Mouse (Mus musculus): ENCODE results near the gene Esrrg. TPM values are rescaled to one million over a fixed set of nuclear protein-coding genes. Genes with fewer than 3 reads are reported as not detected.
A peak's percentile ranks its signal among the peaks of the same experiment; 100 is the strongest.

The Esrrg gene
- 1.0 and 1.1 TPM in 2 replicates for polyA plus RNA-seq (2015; fragmentation: Nextera tagmentation; extraction: Ambion mirVana)

DNA sequence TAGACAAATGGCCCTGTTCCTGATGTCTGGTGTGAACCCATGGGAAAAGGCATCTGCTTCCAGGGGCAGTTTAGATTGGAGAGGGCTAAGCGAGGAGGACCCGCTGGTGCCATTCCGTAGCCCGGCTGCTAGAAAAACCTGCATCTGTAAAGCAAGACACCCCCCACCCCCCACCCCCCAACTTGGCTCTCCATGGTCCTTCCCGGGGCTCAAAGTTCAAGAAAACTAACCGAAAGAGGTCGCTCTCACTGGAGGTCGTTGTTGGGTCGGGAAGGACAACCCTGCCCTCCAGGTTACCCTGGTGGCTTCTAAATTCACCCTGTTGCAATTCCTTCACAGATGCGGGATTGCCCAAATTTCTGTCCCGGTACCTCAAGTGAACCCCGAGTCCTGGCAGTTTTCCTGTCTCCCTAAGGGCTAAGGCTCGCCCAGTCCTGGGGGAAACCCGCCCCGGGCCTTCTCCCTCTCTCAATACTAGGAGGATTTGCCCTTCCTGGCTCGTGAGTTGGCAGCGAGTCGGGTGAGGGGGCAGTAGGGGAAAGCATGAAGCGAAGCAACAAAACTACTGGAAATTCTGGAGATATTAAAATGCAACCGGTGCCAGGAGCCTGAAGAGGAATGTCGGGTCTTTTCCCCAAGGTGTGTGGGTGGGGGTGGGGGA lies at the start of gene Esrrg:
Gene Esrrg (plus strand): TSS at position 531 of the 661 bp plus-strand sequence.
- 2% methylated on average over 21 of the region's 21 CpGs for WGBS
- H3K9ac ChIP-seq = peak within 1 kb of the TSS; percentile 21; the same call in 1 of the 2 replicates
- H3K27me3 ChIP-seq = peaks cover 85% of the 10 kb centered on the region
- H3K9me3 ChIP-seq (replicated peaks) = no peaks in the 10 kb centered on the region
- ATAC-seq (ENCODE audit: insufficient number of reproducible peaks, low FRiP score, low TSS enrichment, low read depth) = no peak
- H3K4me1 ChIP-seq = peaks cover 46% of the 10 kb centered on the region
- H3K4me2 ChIP-seq (replicated peaks) = peak within 1 kb of the TSS; percentile 90
- no peaks in the 10 kb centered on the region for H3K36me3 ChIP-seq
- H3K27ac ChIP-seq (replicated peaks) = no peak within 1 kb of the TSS
- H3K4me3 ChIP-seq (replicated peaks) = peak within 1 kb of the TSS; percentile 45

DNA sequence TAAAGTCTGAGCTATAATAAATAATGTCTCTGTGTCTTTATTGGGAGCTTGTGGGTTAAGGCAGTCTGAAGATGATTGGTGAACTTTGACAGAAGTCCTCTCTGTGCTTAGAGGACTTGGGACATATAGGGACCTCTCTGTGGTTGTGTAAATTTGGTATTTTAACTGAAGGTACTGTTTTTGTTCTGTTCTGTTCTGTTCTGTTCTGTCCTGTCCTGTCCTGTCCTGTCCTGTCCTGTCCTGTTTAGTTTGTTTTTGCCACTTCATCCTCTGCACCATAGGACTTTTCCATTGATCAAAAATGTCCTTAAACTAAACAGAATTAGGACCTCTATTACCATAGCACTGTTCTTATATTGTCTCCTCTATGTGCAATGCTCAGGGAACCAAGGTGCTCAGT lies 24.6 kb upstream of the Esrrg start:
- H3K36me3 ChIP-seq = no peaks in the 10 kb centered on the region

DNA sequence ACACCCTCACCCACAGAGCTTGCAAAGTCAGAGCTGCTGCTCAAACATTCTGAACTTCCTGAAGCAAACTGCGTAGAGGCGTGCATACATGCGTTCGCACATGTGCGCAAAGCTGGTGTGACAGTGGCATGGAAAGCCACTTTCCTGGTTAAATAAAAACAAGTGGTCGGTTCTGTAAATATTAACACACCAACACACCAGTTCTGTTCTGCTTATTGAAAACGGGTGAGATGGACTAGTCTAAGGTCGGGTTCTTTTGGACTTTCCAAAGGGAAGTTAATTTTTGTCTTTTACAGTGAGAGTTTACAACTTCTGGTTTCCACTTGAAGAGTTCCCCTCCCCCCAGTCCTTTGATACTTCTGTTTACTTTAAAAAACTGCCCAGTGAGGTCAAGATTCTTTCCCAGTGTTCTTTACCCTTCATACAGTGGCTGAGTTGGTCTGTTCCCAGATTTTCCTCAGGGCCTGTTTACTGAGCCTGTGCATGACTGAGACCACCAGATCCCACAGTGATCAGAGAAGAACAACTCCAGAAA lies 22.0 kb upstream of the Esrrg start:
- Histone ChIP-seq H3K27ac (replicated peaks) (no peak overlapping the region), H3K36me3 (no peaks in the 10 kb centered on the region), H3K9me3 (replicated peaks) (no peaks in the 10 kb centered on the region), H3K4me3 (replicated peaks) (no peak overlapping the region), H3K27me3 (no peaks in the 10 kb centered on the region), H3K4me1 (no peaks in the 10 kb centered on the region), H3K4me2 (replicated peaks) (no peak overlapping the region), H3K9ac (no peak overlapping the region)
- WGBS = 89% methylated on average over 8 of the region's 8 CpGs
- ATAC-seq (ENCODE audit: insufficient number of reproducible peaks, low FRiP score, low TSS enrichment, low read depth) = no peak

More for the DNA sequence above, 24.6 kb upstream of the Esrrg start:
- H3K27me3 ChIP-seq = no peaks in the 10 kb centered on the region
- H3K4me3 ChIP-seq (replicated peaks) = no peak overlapping the region
- ATAC-seq (ENCODE audit: insufficient number of reproducible peaks, low FRiP score, low TSS enrichment, low read depth) = no peak
- no peak overlapping the region for H3K4me2 ChIP-seq (replicated peaks)
- H3K4me1 ChIP-seq = no peaks in the 10 kb centered on the region
- H3K9ac ChIP-seq = no peak overlapping the region
- no peak overlapping the region for H3K27ac ChIP-seq (replicated peaks)
- H3K9me3 ChIP-seq (replicated peaks) = no peaks in the 10 kb centered on the region

DNA sequence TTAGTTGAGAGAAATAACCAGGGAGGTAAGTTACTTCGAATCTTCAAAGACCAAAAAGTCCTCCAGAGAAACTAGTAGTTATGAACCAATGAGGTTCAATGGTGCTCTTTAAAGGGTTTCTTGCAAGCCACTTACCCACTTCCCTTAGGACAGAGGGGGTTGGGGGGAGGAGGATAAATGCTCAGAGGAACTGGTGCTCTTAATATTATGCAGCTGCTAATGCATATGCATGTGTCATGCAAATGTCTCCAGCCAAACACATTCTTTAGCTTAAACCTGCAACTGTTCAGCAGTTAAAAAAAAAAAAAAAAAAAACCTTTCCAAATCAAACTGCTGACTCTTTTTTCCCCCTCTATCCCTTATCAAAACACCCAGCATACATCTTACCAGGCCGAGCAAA lies 5.6 kb upstream of the Esrrg start:
- Histone ChIP-seq H3K36me3 (no peaks in the 10 kb centered on the region), H3K4me1 (peaks cover 25% of the 10 kb centered on the region), H3K9ac (no peak overlapping the region), H3K9me3 (replicated peaks) (no peaks in the 10 kb centered on the region), H3K4me2 (replicated peaks) (no peak overlapping the region), H3K27me3 (peaks cover 50% of the 10 kb centered on the region), H3K27ac (replicated peaks) (no peak overlapping the region), H3K4me3 (replicated peaks) (no peak overlapping the region)
- ATAC-seq (ENCODE audit: insufficient number of reproducible peaks, low FRiP score, low TSS enrichment, low read depth) = no peak
- WGBS = 47% methylated on average over 2 of the region's 2 CpGs

DNA sequence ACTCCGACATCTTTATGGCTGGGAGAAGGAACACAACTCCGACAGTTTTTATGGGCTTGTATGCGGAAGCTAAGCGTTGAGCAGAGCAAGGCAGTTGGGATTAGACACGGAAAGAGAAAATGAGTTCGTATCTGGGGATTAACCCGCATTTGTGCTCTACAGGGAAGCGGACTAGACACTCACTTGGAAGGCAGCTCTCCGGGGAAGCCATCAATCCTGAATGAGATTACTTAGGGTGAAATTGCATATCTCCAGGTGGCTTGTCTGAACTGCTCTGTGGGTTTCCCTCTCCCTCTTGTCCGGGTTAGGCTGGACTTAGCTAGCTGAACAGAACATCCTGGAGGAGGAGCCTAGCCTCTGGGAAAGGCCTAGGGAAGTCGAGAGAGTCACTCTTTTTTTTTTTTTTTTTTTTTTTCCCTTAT lies 4.5 kb upstream of the Esrrg start:
- no peak for ATAC-seq (ENCODE audit: insufficient number of reproducible peaks, low FRiP score, low TSS enrichment, low read depth)
- Histone ChIP-seq H3K4me2 (replicated peaks) (no peak overlapping the region), H3K9me3 (replicated peaks) (no peaks in the 10 kb centered on the region), H3K4me3 (replicated peaks) (no peak overlapping the region), H3K27me3 (peaks cover 60% of the 10 kb centered on the region), H3K27ac (replicated peaks) (no peak overlapping the region), H3K36me3 (no peaks in the 10 kb centered on the region), H3K9ac (no peak overlapping the region), H3K4me1 (peaks cover 36% of the 10 kb centered on the region)
- WGBS = 11% methylated on average over 11 of the region's 11 CpGs

DNA sequence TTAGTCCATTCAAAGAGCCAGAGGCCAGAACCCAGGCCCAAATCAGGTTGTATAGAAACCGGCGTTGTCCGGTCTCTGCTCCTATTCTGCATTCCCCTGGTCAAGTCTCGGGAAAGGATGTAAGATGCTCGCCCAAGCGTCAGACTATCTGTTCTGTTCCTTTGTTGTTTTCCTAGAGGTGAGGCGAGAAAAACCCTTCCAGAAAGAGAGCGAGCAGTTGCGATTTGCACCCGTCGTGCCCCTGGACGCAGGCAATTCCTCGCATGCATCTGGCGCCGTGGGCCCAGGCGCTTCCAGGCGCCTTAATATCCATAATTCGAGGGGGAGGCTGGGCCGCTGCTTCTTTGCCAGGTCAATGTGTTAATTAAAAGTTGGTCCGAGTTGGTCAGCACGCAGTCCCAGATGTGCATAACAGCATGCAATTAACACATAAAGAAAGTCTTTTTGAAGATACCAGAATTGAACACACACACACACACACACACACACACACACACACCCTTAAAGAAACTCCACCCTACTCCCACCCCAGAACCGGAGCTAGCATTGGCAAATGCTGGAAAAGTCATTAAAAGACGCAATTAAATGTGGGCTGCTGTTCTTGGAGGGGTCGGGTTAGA lies 3.8 kb upstream of the Esrrg start:
- H3K36me3 ChIP-seq = no peaks in the 10 kb centered on the region
- WGBS = 19% methylated on average over 24 of the region's 24 CpGs
- peak overlapping the region; percentile 39 for H3K4me2 ChIP-seq (replicated peaks)
- peaks cover 44% of the 10 kb centered on the region for H3K4me1 ChIP-seq
- no peak overlapping the region for H3K27ac ChIP-seq (replicated peaks)
- no peak overlapping the region for H3K9ac ChIP-seq
- H3K4me3 ChIP-seq (replicated peaks) = peak overlapping the region; percentile 23; the same call in 1 of the 2 replicates
- no peaks in the 10 kb centered on the region for H3K9me3 ChIP-seq (replicated peaks)
- peaks cover 66% of the 10 kb centered on the region for H3K27me3 ChIP-seq
- no peak for ATAC-seq (ENCODE audit: insufficient number of reproducible peaks, low FRiP score, low TSS enrichment, low read depth)

DNA sequence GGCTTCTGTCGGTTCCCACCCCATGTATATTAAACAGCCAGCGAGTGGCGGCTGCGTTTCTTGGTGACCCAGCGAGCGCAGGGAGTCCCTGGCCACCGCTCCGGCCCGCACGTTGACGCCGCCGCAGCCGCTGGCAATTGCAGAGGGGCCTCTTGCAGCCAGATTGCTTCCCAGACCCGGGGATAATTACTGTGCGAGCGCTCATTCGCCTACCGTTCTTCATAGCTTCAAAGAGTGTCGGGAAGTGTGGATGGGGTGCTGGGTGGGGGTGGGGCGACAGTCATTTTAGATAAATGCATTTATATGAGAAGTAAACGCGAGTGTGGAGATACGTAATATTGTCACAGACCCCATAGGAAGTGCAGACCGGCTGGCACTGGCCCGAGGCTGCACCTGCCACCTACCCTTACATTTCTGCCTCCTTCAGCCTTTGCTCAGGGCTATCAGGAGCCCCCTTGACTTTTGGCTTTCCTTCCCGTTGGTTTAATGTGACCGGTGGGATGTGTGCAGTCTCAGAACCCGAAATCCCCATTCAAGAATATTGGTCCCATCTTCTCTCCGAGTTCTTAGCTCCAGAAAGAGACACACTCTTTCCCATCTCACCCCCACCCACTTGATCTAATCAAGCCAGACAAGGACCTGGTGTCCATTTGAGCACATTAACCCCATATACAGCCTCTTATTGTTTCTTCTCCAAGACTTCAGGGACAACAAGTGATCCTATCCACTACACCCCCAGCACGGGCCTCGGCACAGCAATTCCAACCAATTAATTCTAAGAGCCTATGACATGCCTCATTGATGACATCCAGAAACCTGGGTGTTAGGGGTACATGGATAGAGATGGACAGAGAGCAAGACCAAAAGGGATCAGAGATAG lies 3.0 kb upstream of the Esrrg start:
- peak overlapping the region; percentile 39 for H3K4me2 ChIP-seq (replicated peaks)
- H3K4me3 ChIP-seq (replicated peaks) = peak overlapping the region; percentile 23
- no peak for ATAC-seq (ENCODE audit: insufficient number of reproducible peaks, low FRiP score, low TSS enrichment, low read depth)
- H3K36me3 ChIP-seq = no peaks in the 10 kb centered on the region
- peaks cover 46% of the 10 kb centered on the region for H3K4me1 ChIP-seq
- peaks cover 75% of the 10 kb centered on the region for H3K27me3 ChIP-seq
- no peak overlapping the region for H3K27ac ChIP-seq (replicated peaks)
- 2% methylated on average over 32 of the region's 32 CpGs for WGBS
- H3K9me3 ChIP-seq (replicated peaks) = no peaks in the 10 kb centered on the region
- no peak overlapping the region for H3K9ac ChIP-seq

DNA sequence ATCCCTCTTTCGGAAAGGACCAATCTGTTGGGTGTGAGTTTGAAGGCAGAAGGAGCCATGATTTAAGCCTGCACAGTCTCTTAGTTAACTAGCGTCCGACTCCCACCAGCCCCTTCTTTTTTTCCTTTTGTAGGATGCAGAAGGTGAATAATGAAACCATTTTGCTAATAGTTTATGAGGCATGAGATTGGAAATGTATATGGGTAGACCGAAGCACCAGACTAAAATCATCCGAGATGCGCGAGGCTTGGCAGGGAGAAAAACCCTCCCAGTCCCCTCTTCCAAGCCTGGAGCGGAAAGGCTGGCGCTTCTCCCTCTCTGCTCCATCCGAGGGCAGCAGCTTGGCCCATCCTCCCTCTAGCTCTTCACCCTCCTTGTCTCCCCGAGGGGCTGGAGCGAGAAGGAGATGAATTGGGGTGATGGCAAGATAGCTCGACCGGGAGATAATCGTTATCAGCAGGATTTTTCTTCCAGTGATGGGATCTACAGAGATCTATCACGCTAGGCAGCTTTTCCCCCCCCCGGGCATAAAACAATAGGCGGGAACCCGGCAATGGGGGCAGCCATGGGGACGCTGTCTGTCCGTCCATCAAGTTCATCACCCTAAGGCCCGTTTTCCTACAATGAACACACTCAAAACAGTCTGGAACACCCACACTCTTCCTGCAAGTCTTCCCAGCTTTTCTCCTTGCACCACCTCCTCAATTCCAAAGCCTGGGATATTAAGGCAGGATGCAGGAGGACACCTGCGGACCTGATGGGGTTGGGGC lies 2.1 kb upstream of the Esrrg start:
- H3K4me2 ChIP-seq (replicated peaks) = no peak overlapping the region
- no peak for ATAC-seq (ENCODE audit: insufficient number of reproducible peaks, low FRiP score, low TSS enrichment, low read depth)
- H3K4me1 ChIP-seq = peaks cover 46% of the 10 kb centered on the region
- no peak overlapping the region for H3K4me3 ChIP-seq (replicated peaks)
- H3K27me3 ChIP-seq = peaks cover 83% of the 10 kb centered on the region
- WGBS = 6% methylated on average over 23 of the region's 23 CpGs
- no peaks in the 10 kb centered on the region for H3K9me3 ChIP-seq (replicated peaks)
- no peak overlapping the region for H3K27ac ChIP-seq (replicated peaks)
- H3K36me3 ChIP-seq = no peaks in the 10 kb centered on the region
- H3K9ac ChIP-seq = no peak overlapping the region

DNA sequence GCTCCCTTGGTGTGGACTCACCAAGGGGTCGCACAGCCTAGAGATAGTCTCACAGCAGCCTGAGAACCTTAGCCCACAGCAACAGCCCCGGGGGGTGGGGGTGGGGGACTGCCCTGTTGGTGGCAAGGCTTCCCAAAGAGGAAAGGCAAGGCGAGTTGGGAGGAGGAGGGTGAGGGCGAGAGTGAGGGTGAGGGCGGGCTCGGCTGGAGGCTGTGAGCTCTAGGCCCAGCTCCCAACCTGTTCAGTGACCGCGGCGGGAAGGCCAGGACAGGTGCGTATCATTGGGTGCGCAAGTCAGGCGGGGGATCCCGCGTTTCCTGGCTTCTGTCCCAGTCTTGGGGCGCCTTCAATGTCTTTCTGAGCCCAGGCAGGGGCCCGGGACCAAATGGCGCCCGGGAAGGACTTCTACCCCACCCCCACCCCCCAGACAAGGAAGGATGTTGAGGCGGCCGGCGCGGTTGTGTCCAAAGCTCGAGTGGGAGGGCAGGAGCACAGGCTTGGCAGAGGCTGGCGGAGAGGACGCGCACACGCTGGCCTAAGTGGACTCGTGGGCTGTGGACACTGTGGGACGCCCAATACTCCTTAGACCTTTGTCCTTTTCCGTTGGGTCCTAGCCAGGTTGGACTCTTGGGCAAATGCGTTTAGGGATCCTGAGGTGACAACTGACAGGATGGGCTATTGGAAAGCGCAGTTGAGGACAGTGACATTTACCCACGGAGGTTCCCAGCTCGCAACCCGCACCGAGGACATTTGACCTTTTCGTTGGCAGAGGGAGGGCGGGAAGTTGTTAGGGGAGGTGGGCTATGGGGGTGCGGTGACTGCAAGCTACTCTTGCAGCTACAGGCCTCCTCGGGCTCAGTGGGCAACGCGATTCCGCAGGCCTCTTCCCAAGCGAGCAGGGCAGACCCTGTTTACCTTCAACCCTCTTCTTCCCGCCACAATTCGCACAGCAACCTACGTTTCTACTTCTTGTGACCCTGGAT lies 1.2 kb upstream of the Esrrg start:
- Histone ChIP-seq H3K4me3 (replicated peaks) (no peak overlapping the region), H3K27me3 (peaks cover 90% of the 10 kb centered on the region), H3K36me3 (no peaks in the 10 kb centered on the region), H3K27ac (replicated peaks) (no peak overlapping the region), H3K9me3 (replicated peaks) (no peaks in the 10 kb centered on the region), H3K4me2 (replicated peaks) (0 out of 2 replicates have a peak overlapping the region, but pooled peaks have one; percentile 10), H3K9ac (no peak overlapping the region), H3K4me1 (peaks cover 46% of the 10 kb centered on the region)
- no peak; the same call in 1 of the 2 replicates for ATAC-seq (ENCODE audit: insufficient number of reproducible peaks, low FRiP score, low TSS enrichment, low read depth)
- 4% methylated on average over 47 of the region's 47 CpGs for WGBS

Measured in embryonic facial prominence, embryonic 15.5 days (tissue).